Mouse (Mus musculus) CH12F3 (cell line): ENCODE results near the gene Coro1b.

ENCODE experiments used
- in situ Hi-C: fragments of 300-500 bp; cut with MboI; formaldehyde crosslinking; loops from 2 replicates; pipeline ENCODE4 v1.14.3; 2020; ENCODE audit warnings: low sequenced_read_pairs

Coro1b gene

DNA sequence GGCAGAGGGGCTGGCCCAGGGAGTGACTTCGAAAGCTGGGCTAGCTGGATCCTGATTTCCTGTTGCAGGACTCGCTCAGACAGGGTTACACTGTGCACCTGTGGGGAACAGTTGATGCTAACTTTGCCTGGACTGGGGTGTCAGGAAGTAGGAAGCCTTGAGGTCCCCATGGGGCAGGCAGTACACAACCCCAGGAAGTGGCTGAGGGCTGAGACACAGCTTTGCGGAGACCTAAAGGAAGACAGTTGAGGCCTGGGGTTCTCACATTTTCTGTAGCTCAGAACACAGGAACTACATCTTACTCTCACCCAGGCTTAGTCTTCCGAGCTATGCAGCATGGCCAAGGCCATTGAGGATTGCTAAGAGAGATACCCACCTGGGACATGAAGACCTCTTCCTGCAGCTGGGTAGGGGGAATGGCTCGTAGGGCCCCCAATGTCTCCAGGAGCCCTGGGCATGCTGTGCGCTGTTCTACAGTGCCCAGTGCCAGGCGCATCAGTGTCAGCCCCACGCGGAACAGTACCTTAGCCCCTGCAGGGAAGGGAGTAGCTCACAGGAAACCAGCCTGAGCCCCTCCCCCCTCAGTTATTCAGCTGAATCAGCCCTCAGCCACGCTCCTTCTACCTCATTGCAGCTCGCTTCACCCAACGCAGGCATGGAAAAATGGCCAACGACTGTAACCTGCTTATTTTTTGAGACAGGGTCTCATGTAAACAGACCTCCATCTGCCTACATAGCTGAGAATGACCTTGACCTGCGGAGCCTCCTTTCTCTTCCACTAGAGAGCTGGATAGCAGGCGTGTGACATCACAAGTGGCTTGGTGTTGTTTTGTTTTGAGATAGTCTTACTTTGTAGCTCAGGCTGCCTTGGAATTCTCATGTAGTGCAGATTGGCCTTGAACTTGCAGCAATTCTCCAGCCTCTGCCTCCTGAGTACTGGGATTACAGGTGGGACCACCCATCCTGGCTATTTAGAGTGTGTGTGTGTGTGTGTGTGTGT, 36.9 kb downstream of the Coro1b start:
- in situ Hi-C loops, result no loop called here

GRCm38 (mm10) chr19:4187303-4187702, 38.9 kb downstream of the Coro1b start:
- in situ Hi-C loops, result no loop called here

DNA sequence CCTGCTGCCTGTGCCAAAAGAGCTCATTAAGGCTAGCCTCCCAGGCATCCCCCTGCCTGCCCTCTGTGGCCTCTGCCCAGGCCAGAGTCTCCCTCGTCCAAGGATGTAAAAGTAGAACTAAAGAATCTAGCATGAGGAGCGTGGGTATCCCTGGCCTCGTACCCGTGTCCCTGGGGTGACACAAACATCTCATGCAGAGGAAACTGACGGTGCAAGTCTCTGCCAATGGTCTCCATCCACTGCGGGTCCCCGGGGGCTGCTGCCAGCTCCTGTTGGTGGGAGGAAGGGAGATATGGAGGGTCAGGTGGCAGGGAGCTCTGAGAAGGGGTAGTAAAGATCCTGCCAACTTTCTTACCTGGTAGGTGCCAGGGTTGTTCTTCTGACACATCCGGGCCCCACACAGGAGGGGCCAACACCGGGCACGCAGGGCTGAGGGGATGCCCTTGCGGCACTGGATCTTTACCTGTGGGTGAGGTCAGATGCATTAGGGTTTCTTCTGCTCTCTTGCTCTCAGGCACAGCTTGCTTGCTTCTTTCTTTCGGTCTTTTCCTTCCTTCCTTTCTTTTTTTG, 40.7 kb downstream of the Coro1b start:
- in situ Hi-C loops, result no loop called here

DNA sequence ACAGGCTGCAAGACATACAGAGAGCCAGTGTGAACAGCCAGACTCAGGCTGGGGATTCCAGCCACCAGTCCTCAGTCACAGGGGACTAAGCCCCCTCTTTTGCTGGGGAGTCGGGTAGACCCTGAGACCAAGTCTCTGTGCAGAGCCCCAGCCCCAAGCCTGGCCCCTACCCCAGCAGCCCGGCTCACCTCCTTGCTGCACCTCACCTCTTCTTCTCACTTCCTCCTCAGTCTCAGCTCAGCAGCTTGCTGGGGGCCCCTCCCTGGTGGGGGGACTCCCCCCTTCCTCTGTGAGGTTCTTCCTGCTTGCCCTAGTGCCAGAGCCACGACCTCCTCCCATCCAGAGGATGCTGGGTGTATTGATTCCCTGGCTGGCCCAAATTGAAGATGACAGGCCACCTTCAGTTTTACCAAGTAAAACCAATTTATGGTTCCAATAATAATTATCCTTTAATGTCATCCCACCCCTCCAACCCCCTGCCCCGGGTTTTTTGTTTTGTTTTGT, 42.5 kb downstream of the Coro1b start, which contains the start of gene Tbc1d10c:
Gene Tbc1d10c (minus strand): TSS at position 454 of the 504 bp plus-strand sequence.
- in situ Hi-C loops, result no loop called here

GRCm38 (mm10) chr19:4191528-4192250, 43.3 kb downstream of the Coro1b start, which contains the start of gene Ppp1ca:
TSS of gene Ppp1ca (plus strand) at chr19:4192065.
- in situ Hi-C loops, result no loop called here

GRCm38 (mm10) chr19:4192251-4192985, 44.0 kb downstream of the Coro1b start:
- in situ Hi-C loops, result no loop called here

DNA sequence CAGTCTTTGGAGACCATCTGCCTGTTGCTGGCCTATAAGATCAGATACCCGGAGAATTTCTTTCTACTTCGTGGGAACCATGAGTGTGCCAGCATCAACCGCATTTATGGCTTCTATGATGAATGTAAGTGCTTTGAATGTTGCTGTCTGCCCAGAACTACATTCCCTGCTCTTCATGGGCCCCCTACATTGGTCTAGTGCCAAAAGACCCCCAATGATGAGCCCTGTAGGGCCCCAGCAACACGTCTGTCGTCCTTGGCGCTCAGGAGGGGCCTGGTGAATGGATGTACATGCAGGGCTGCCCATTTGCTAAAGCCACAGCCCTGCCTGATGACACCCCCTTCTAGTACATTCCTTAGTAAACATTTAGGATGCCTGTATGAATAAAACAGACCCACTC, 44.7 kb downstream of the Coro1b start:
- in situ Hi-C loops, result no loop called here

GRCm38 (mm10) chr19:4194021-4194724, 45.8 kb downstream of the Coro1b start:
- in situ Hi-C loops, result no loop called here

DNA sequence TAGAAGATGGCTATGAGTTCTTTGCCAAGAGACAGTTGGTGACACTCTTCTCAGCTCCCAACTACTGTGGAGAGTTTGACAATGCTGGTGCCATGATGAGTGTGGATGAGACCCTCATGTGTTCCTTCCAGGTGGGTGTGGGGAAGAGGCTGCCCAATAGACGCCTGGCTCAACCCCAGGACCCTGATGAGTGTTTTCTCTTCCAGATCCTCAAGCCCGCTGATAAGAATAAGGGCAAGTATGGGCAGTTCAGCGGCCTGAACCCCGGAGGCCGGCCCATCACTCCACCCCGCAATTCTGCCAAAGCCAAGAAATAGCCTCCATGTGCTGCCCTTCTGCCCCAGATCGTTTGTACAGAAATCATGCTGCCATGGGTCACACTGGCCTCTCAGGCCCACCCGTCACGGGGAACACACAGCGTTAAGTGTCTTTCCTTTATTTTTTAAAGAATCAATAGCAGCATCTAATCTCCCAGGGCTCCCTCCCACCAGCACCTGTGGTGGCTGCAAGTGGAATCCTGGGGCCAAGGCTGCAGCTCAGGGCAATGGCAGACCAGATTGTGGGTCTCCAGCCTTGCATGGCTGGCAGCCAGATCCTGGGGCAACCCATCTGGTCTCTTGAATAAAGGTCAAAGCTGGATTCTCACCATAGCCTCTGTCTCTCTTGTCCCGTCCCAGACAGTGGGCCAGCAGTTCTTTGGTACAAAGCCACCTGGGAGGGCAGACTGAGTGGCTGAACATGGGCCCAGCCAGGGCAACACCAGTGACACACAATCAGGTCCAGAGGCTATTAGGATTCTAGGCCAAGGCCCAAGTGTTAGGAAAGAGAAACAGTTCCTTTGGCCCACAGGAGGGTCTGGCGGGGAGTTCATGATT, 46.6 kb downstream of the Coro1b start:
- in situ Hi-C loops, result no loop called here

- in situ Hi-C loops, result no loop called here
These were observed 47.6 kb downstream of the Coro1b start for GRCm38 (mm10) chr19:4196048-4196447.

DNA sequence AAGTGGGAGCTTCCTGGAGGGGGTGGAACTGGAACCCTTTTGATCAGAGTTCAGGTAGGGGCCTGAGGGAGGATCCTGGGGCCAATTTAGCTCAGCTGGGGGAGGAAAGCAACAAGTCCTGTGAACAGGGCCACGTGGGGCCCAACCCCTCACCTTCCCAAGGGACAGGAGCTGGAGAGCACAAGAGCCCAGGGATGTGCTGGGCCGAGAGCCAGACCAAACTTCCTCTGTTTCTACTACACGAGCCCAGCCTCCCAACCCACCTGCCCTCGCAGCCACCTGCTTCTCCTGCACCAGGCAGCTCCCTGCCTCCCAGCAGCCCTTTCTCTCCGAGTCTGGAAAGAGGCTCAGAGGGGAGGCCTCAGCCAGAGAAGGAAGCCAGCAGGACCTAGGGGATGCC, 48.1 kb downstream of the Coro1b start:
- in situ Hi-C loops, result no loop called here

GRCm38 (mm10) chr19:4197180-4197579, 48.8 kb downstream of the Coro1b start:
- in situ Hi-C loops, result no loop called here

- in situ Hi-C loops, result no loop called here
These were observed 53.0 kb downstream of the Coro1b start, which contains the start of gene Rad9a for GRCm38 (mm10) chr19:4201291-4201909. TSS of gene Rad9a (minus strand) at chr19:4201662.

DNA sequence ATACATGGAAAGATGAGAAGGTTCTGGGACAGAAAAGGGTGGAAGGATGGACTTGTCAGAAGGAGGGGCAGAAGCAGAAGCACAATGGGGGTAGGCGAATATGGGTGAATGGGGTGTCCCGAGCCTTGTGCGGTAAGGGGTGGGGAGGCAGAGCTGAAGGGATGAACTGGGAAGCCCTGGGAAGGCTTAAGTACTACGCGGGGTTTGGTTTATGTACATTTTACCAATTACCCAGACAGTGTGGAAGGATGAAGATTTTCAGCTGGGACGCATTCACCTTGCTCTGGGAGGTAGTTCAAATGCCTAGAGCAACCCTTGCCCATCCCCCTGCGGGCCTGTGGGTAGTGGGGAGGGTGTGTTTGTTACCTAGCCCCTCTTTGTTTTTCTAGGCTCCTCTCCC, 53.7 kb downstream of the Coro1b start:
- in situ Hi-C loops, result no loop called here

GRCm38 (mm10) chr19:4203148-4203547, 54.7 kb downstream of the Coro1b start:
- in situ Hi-C loops, result no loop called here
